Mouse (Mus musculus): ENCODE measurements around the gene Srsf4.

DNA sequence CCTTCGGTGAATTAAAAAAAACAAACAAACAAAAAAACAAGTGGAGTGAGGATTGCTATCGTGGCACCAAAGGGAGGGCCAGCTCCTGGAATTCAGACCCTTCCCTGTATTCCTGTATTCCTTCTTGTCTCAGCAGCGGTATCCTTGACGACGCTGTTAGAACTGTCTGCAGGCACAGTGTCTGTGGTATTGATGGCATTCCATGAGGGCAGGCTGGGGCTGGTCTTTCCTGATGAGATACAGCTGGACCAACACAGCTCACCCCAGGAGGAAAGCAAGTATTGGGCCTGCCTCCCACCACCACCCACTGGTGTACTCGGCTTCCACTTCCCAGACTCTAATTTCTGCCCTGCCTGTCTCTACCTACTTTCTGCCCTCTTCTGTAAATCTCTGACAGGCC lies 25.3 kb upstream of the Srsf4 start:
- no peak for TF ChIP-seq MAX (IDR thresholded peaks at IDR 0.05)
- no peak for TF ChIP-seq CTCF (IDR thresholded peaks at IDR 0.05; ENCODE audit: control insufficient read depth, insufficient read depth, insufficient read length)

Measured in C2C12 (cell line).